Comparison of ENCODE assay signal across 8 mouse cellular contexts in genomic region chr9:37552536-37553293, GRCm38 (mm10). TPM values are rescaled to one million over a fixed set of nuclear protein-coding genes. Genes with fewer than 3 reads are reported as not detected.
DNase-seq lines count a peak whose midpoint lies in the region; ATAC-seq lines count a peak whose summit lies in the region.

Nrgn (minus strand) TSS chr9:37552904.

- H3K9ac ChIP-seq in hindbrain, embryonic 14.5 days = peak within 1 kb of the TSS; percentile 48

- no peak within 1 kb of the TSS for H3K27ac ChIP-seq in hindbrain, embryonic 14.5 days

- H3K4me2 ChIP-seq in hindbrain, embryonic 14.5 days (replicated peaks) = peak within 1 kb of the TSS; percentile 96

- DNase-seq in MEL-GATA-1-ER (ENCODE audit: extremely low read depth, low read depth) = peak; percentile 81
- DNase-seq in c-Kit-positive CD71-positive TER-119-negative erythroid progenitor cells, embryonic 14.5 days (ENCODE audit: low read depth) = peak; percentile 83
- peak; percentile 70 to 79 for DNase-seq in frontal cortex, postnatal 25 days (ENCODE audit: low spot score in 2 of 2)
- DNase-seq in hindbrain, embryonic 14.5 days (ENCODE audit: low spot score) = peak; percentile 70
- DNase-seq in left cerebral cortex, adult 11 months (ENCODE audit: low spot score) = peak; percentile 80
- DNase-seq in lung, postnatal 25 days (ENCODE audit: low spot score) = peak; percentile 90
- peak; percentile 95 for DNase-seq in right cerebral cortex, adult 18-20 months
- peak; percentile 88 for DNase-seq in urinary bladder, postnatal 14 days (ENCODE audit: low spot score)

- 4% methylated on average over 31 of the region's 31 CpGs for WGBS in hindbrain, embryonic 14.5 days

- no peaks in the 10 kb centered on the region for H3K36me3 ChIP-seq in hindbrain, embryonic 14.5 days (replicated peaks; ENCODE audit: control insufficient read depth, insufficient read depth)

- H3K4me1 ChIP-seq in hindbrain, embryonic 14.5 days (replicated peaks; ENCODE audit: control insufficient read depth, insufficient read depth, low read length) = 0 out of 2 replicates have a peak, but pooled peaks cover 5% of the 10 kb centered on the region

- no peaks in the 10 kb centered on the region for H3K9me3 ChIP-seq in hindbrain, embryonic 14.5 days (ENCODE audit: control insufficient read depth, low read length)

- peak within 1 kb of the TSS; percentile 40 for H3K4me3 ChIP-seq in hindbrain, embryonic 14.5 days (replicated peaks; ENCODE audit: low read length)

- H3K27me3 ChIP-seq in hindbrain, embryonic 14.5 days (ENCODE audit: control insufficient read depth, insufficient read depth, low read length) = peaks cover 60% of the 10 kb centered on the region

- peak; percentile 91 for ATAC-seq in hindbrain, embryonic 14.5 days (ENCODE audit: low FRiP score)

RNA-seq across cellular contexts. Expression of gene Nrgn, which starts in this region (rescaled TPM):
- 3.4 and 3.8 TPM in 2 replicates for polyA plus RNA-seq in hindbrain, embryonic 14.5 days (2014; fragmentation: Nextera tagmentation; extraction: Ambion mirVana)
